Mouse (Mus musculus): ENCODE data around the gene Ntm.

- TF ChIP-seq CTCF (IDR thresholded peaks at IDR 0.05; ENCODE audit: control insufficient read depth, insufficient read depth, insufficient read length), result no peak
- TF ChIP-seq MYOD1 (IDR thresholded peaks at IDR 0.05; ENCODE audit: control insufficient read depth, insufficient read length, low read depth), result no peak
- no peak for TF ChIP-seq USF1 (IDR thresholded peaks at IDR 0.05; ENCODE audit: low read depth)
Measured at GRCm38 (mm10) chr9:29827240-29827660, 135.7 kb downstream of the Ntm start.

Measured in C2C12 (cell line).